Mouse (Mus musculus): Measurements from ENCODE around the gene Rsph9. TPM values are rescaled to one million over a fixed set of nuclear protein-coding genes. Genes with fewer than 3 reads are reported as not detected.

The Rsph9 gene
- polyA plus RNA-seq, 1 experiment, result 5.0 TPM

DNA sequence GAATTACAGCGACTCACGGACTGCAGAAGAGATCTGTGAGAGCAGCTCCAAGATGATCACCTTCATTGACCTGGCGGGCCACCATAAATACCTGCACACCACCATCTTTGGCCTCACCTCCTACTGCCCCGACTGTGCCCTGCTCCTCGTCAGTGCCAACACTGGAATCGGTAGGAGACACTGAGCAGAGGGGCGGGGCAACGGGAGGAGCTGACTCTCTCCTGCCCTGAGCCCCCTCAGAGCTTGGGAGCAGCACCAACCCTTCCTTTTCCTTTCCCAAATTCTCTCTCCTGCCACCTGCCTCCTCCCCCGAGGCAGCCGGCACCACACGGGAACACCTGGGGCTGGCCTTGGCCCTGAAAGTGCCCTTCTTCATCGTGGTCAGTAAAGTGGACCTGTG is 21.4 kb upstream of the Rsph9 start:
- TF ChIP-seq CTCF (IDR thresholded peaks at IDR 0.05; ENCODE audit: control insufficient read depth, insufficient read depth, low read length), result no peak
- TF ChIP-seq POLR2A (IDR thresholded peaks at IDR 0.05; ENCODE audit: borderline replicate concordance, control insufficient read depth, low read depth, low read length), result no peak
- H3K4me1 ChIP-seq (ENCODE audit: control insufficient read depth, insufficient read depth, low read length), result peaks cover 1% of the 10 kb centered on the region; the same call in 1 of the 2 replicates
- 92% methylated on average over 12 of the region's 12 CpGs for WGBS

DNA sequence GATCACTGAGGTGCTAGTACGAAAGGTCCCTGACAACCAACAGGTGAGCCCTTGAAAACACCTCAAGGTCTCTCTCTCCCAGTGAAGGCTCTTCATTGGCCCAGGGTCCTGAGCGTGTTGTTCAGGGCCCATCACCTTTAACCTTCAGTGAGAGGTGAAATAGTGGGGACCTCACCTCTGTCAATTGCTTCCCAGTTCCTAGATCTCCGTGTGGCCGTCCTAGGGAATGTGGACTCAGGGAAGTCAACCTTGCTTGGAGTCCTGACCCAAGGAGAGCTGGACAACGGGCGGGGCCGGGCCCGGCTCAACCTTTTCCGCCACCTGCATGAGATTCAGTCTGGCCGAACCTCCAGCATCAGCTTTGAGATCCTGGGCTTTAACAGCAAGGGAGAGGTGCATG is 20.8 kb upstream of the Rsph9 start:
- TF ChIP-seq POLR2A (IDR thresholded peaks at IDR 0.05; ENCODE audit: borderline replicate concordance, control insufficient read depth, low read depth, low read length) (no peak), CTCF (IDR thresholded peaks at IDR 0.05; ENCODE audit: control insufficient read depth, insufficient read depth, low read length) (no peak)
- Histone ChIP-seq H3K27ac (ENCODE audit: control insufficient read depth, insufficient read depth, low read depth, low read length, poor library complexity) (no peak overlapping the region), H3K4me1 (ENCODE audit: control insufficient read depth, insufficient read depth, low read length) (peaks cover 1% of the 10 kb centered on the region; the same call in 1 of the 2 replicates), H3K4me3 (replicated peaks; ENCODE audit: control insufficient read depth, low read depth, low read length) (no peak overlapping the region)
- WGBS, result 93% methylated on average over 10 of the region's 10 CpGs

More for the DNA sequence above, 21.4 kb upstream of the Rsph9 start:
- Histone ChIP-seq H3K27ac (ENCODE audit: control insufficient read depth, insufficient read depth, low read depth, low read length, poor library complexity) (no peak overlapping the region), H3K4me3 (replicated peaks; ENCODE audit: control insufficient read depth, low read depth, low read length) (no peak overlapping the region)

DNA sequence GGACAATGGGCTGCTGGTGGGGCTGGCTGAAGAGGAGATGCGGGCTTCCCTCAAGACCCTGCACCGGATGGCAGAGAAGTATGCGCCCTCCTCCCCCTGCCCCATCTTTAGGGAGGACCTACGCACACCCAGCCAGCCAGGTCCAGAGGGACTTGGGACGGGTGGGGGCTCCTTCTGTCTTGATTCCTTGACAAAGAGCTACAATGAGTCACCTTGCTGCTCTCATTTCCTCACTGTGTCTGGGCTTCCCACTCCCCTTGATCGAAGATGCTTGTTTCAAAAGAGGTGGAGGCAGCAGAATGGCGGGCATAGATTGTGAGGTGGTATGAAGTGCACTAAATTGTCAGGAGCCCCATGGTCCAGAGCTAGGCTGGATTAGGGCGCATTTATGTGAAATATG is 20.3 kb upstream of the Rsph9 start:
- Histone ChIP-seq H3K4me1 (ENCODE audit: control insufficient read depth, insufficient read depth, low read length) (peaks cover 1% of the 10 kb centered on the region; the same call in 1 of the 2 replicates), H3K4me3 (replicated peaks; ENCODE audit: control insufficient read depth, low read depth, low read length) (no peak overlapping the region), H3K27ac (ENCODE audit: control insufficient read depth, insufficient read depth, low read depth, low read length, poor library complexity) (no peak overlapping the region)
- WGBS, result 90% methylated on average over 8 of the region's 8 CpGs
- no peak for TF ChIP-seq POLR2A (IDR thresholded peaks at IDR 0.05; ENCODE audit: borderline replicate concordance, control insufficient read depth, low read depth, low read length)

DNA sequence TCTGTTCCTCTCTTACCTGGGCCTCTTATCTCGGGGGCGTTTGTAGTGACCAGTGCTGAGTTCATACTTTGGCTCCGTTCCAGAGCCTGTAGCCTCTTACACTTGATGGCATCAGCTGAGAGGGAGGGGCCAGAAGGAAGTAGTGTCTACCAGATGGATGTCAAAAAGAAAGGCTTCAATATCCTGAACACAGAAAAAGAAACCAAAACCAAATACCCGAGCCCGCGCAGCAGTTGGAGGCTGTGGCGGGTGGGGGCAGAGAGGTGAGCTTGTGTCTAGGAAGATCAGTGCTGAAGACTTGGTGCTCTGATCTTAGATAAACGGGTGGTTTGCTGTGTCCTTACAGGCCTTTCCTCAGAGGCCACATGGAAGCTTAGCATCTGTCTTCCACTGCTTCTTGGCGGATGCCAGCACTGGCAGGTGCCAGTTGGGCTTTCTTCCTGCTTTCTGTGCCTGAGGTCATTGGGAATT is 19.0 kb upstream of the Rsph9 start:
- TF ChIP-seq CTCF (IDR thresholded peaks at IDR 0.05; ENCODE audit: control insufficient read depth, insufficient read depth, low read length) (no peak), POLR2A (IDR thresholded peaks at IDR 0.05; ENCODE audit: borderline replicate concordance, control insufficient read depth, low read depth, low read length) (no peak)
- 2% methylated on average over 9 of the region's 9 CpGs for WGBS

DNA sequence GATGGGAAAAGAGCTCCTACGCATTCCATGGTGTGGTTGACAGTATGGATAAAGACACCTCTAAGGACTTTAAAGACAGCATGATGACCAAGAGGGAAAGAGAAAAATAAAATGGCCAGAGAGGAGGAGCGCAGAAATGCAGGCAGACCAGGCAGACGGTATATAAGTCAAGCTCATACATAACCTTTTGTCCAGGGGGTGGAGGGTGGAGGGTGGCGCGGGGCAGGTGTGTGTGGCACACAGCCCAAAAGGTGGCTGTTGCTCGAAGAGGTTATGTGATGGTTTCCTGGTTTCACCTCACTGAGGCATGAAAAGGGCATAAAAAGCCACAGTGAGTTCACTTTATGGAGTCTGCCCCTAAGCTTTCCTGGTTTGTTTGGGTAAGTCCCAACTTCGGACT is 18.5 kb upstream of the Rsph9 start:
- WGBS, result 45% methylated on average over 7 of the region's 7 CpGs
- Histone ChIP-seq H3K4me3 (replicated peaks; ENCODE audit: control insufficient read depth, low read depth, low read length) (peak overlapping the region; percentile 39), H3K27ac (ENCODE audit: control insufficient read depth, insufficient read depth, low read depth, low read length, poor library complexity) (peak overlapping the region; percentile 57), H3K4me1 (ENCODE audit: control insufficient read depth, insufficient read depth, low read length) (peaks cover 1% of the 10 kb centered on the region; the same call in 1 of the 2 replicates)
- TF ChIP-seq CTCF (IDR thresholded peaks at IDR 0.05; ENCODE audit: control insufficient read depth, insufficient read depth, low read length), result no peak

More for the DNA sequence above, 19.0 kb upstream of the Rsph9 start:
- Histone ChIP-seq H3K4me3 (replicated peaks; ENCODE audit: control insufficient read depth, low read depth, low read length) (peak overlapping the region; percentile 60), H3K4me1 (ENCODE audit: control insufficient read depth, insufficient read depth, low read length) (peaks cover 1% of the 10 kb centered on the region; the same call in 1 of the 2 replicates), H3K27ac (ENCODE audit: control insufficient read depth, insufficient read depth, low read depth, low read length, poor library complexity) (peak overlapping the region; percentile 57)

DNA sequence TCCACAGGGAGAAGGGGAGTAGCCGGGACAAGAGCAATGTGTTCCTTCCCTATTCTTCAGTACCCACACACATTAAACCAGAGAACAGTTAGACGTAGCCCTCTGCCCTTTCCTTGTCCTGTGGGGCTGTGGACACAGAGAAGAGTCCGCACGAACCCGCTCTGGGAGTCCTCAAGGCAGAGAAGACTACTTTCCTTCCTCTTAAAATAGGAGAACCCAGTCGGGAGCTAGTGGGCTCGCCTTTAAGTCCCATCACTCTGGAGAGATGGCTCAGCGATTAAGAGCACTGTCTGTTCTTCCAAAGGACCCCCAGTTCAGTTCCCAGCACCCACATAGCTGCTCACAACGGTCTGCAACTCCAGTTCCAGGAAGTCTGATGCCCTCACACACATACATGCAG is 17.7 kb upstream of the Rsph9 start:
- peak overlapping the region; percentile 54 for H3K27ac ChIP-seq (ENCODE audit: control insufficient read depth, insufficient read depth, low read depth, low read length, poor library complexity)
- TF ChIP-seq POLR2A (IDR thresholded peaks at IDR 0.05; ENCODE audit: borderline replicate concordance, control insufficient read depth, low read depth, low read length) (no peak), CTCF (IDR thresholded peaks at IDR 0.05; ENCODE audit: control insufficient read depth, insufficient read depth, low read length) (no peak)
- peaks cover 3% of the 10 kb centered on the region for H3K4me1 ChIP-seq (ENCODE audit: control insufficient read depth, insufficient read depth, low read length)
- H3K4me3 ChIP-seq (replicated peaks; ENCODE audit: control insufficient read depth, low read depth, low read length), result peak overlapping the region; percentile 83
- WGBS, result 40% methylated on average over 9 of the region's 9 CpGs

DNA sequence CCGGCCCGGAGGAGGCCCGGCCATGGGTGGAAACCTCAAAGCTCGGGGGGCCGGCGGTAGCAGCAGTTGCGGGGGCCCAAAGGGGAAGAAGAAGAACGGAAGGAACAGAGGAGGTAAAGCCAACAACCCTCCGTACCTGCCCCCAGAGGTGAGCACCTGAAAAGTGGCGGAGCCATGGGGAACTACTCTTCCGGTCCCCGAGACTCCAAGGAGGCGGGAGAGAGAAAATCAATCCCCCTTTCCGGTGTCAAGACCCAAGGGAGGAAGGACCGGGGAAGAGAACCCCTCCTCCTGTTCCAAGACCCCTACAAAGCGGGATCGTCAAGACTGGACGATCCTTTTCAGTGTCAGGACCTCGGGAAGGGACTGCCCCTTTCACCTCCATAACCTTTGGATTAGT is 17.2 kb upstream of the Rsph9 start:
- peak overlapping the region; percentile 83 for H3K4me3 ChIP-seq (replicated peaks; ENCODE audit: control insufficient read depth, low read depth, low read length)
- H3K27ac ChIP-seq (ENCODE audit: control insufficient read depth, insufficient read depth, low read depth, low read length, poor library complexity), result peak overlapping the region; percentile 54
- H3K4me1 ChIP-seq (ENCODE audit: control insufficient read depth, insufficient read depth, low read length), result peaks cover 3% of the 10 kb centered on the region
- under 1% methylated on average over 19 of the region's 19 CpGs for WGBS
- no peak for TF ChIP-seq CTCF (IDR thresholded peaks at IDR 0.05; ENCODE audit: control insufficient read depth, insufficient read depth, low read length)
- TF ChIP-seq POLR2A (IDR thresholded peaks at IDR 0.05; ENCODE audit: borderline replicate concordance, control insufficient read depth, low read depth, low read length), result no peak

GRCm38 (mm10) chr17:46160686-46161085 is 16.7 kb upstream of the Rsph9 start, which contains the start of gene Gtpbp2:
TSS of gene Gtpbp2 (plus strand) at chr17:46161032.
- Histone ChIP-seq H3K4me3 (replicated peaks; ENCODE audit: control insufficient read depth, low read depth, low read length) (peak within 1 kb of the TSS; percentile 83), H3K27ac (ENCODE audit: control insufficient read depth, insufficient read depth, low read depth, low read length, poor library complexity) (peak within 1 kb of the TSS; percentile 93), H3K4me1 (ENCODE audit: control insufficient read depth, insufficient read depth, low read length) (peaks cover 3% of the 10 kb centered on the region)
- under 1% methylated on average over 23 of the region's 23 CpGs for WGBS
- peak; percentile 63; the same call in 1 of the 2 replicates for TF ChIP-seq POLR2A (IDR thresholded peaks at IDR 0.05; ENCODE audit: borderline replicate concordance, control insufficient read depth, low read depth, low read length)
- TF ChIP-seq CTCF (IDR thresholded peaks at IDR 0.05; ENCODE audit: control insufficient read depth, insufficient read depth, low read length), result no peak
